Mouse (Mus musculus) kidney, postnatal 0 days (tissue): ENCODE data around the gene Fbxo41. TPM values are rescaled to one million over a fixed set of nuclear protein-coding genes. Genes with fewer than 3 reads are reported as not detected.

Source experiments
- ATAC-seq: fragments of 200-750 bp; cut with Nextera tagmentation; replicated peaks from 2 replicates; pipeline ENCODE4 v1.8.0; 2017; ENCODE audit warnings: low read depth, moderate number of reproducible peaks, moderate TSS enrichment, moderate library complexity; ENCODE audit not compliant: low FRiP score
- DNase-seq: peaks from one replicate; pipeline ENCODE4 v3.0.0-alpha.2; 2016; ENCODE audit warnings: low spot score
- H3K27ac ChIP-seq: fragments of 300-500 bp; sonication (generic); 2 replicates; pipeline ENCODE4 v1.5.1; 2014; ENCODE audit warnings: mild to moderate bottlenecking
- H3K27me3 ChIP-seq: fragments of 300-500 bp; sonication (generic); 2 replicates; pipeline ENCODE4 v1.6.1; 2014; ENCODE audit warnings: low read length, mixed read lengths; ENCODE audit not compliant: insufficient read depth
- H3K36me3 ChIP-seq: fragments of 300-500 bp; sonication (generic); 2 replicates; pipeline ENCODE4 v1.6.1; 2014; ENCODE audit warnings: low read length, mixed read lengths; ENCODE audit not compliant: insufficient read depth
- H3K4me1 ChIP-seq: fragments of 300-500 bp; sonication (generic); replicated peaks from 2 replicates; pipeline ENCODE4 v1.6.1; 2014; ENCODE audit warnings: antibody characterized with exemption, low read length, mixed read lengths; ENCODE audit not compliant: insufficient read depth
- H3K4me2 ChIP-seq: fragments of 300-500 bp; sonication (generic); 2 replicates; pipeline ENCODE4 v1.6.1; 2014; ENCODE audit warnings: mild to moderate bottlenecking, low read length, moderate library complexity, mixed read lengths
- H3K4me3 ChIP-seq: fragments of 300-500 bp; sonication (generic); replicated peaks from 2 replicates; pipeline ENCODE4 v1.5.1; 2014; ENCODE audit warnings: low read depth, low read length
- H3K9ac ChIP-seq: fragments of 300-500 bp; sonication (generic); 2 replicates; pipeline ENCODE4 v1.6.1; 2014; ENCODE audit warnings: low read depth, low read length
- H3K9me3 ChIP-seq: fragments of 300-500 bp; sonication (generic); replicated peaks from 2 replicates; pipeline ENCODE4 v1.6.1; 2016; ENCODE audit warnings: low read length, inconsistent platforms, mixed read lengths
- CTCF ChIP-seq: IDR thresholded peaks from 2 replicates; pipeline ENCODE4 v1.5.1; 2016; ENCODE audit warnings: antibody characterized with exemption, low read depth, mild to moderate bottlenecking, moderate library complexity
- whole genome bisulfite sequencing: fragments of 180-500 bp; shearing (Covaris S2); extraction: QIAGEN DNeasy Blood & Tissue Kit; methylation state at CpG from one replicate; pipeline ENCODE4 v1.1.7; 2014; 5-methylcytosine and 5-hydroxymethylcytosine counted together
- polyA plus RNA-seq: library from polyadenylated mRNA; unstranded; fragments of >200 nt; fragmentation: Nextera tagmentation; extraction: Ambion mirVana; gene quantifications from 2 replicates; pipeline ENCODE4 v1.2.1, GENCODE M21; 2015

The Fbxo41 gene
- polyA plus RNA-seq, 1 experiment from 2014 or later: 0.04 TPM

- WGBS: 3% methylated on average over 92 of the region's 92 CpGs
- Histone ChIP-seq H3K4me2 (peak overlapping the region; percentile 49), H3K36me3 (no peaks in the 10 kb centered on the region), H3K9me3 (no peaks in the 10 kb centered on the region), H3K4me1 (no peaks in the 10 kb centered on the region), H3K27ac (no peak overlapping the region), H3K4me3 (peak overlapping the region; percentile 29), H3K9ac (no peak overlapping the region), H3K27me3 (peaks cover 31% of the 10 kb centered on the region)
- no peak for DNase-seq
- TF ChIP-seq CTCF: no peak
- no peak for ATAC-seq
Measured at GRCm38 (mm10) chr6:85483843-85484721, 18.7 kb downstream of the Fbxo41 start.

GRCm38 (mm10) chr6:85480685-85481084, 22.1 kb downstream of the Fbxo41 start:
- H3K27ac ChIP-seq: no peak overlapping the region

GRCm38 (mm10) chr6:85479979-85480378, 22.8 kb downstream of the Fbxo41 start:
- H3K36me3 ChIP-seq: no peaks in the 10 kb centered on the region
- no peak for TF ChIP-seq CTCF
- no peaks in the 10 kb centered on the region for H3K9me3 ChIP-seq
- H3K4me2 ChIP-seq: no peak overlapping the region
- H3K4me3 ChIP-seq: no peak overlapping the region
- H3K9ac ChIP-seq: no peak overlapping the region
- peaks cover 16% of the 10 kb centered on the region for H3K27me3 ChIP-seq
- H3K27ac ChIP-seq: no peak overlapping the region
- no peak for ATAC-seq
- WGBS: 89% methylated on average over 5 of the region's 5 CpGs
- no peak for DNase-seq
- H3K4me1 ChIP-seq: no peaks in the 10 kb centered on the region

More at GRCm38 (mm10) chr6:85480685-85481084, 22.1 kb downstream of the Fbxo41 start:
- Histone ChIP-seq H3K9ac (no peak overlapping the region), H3K36me3 (no peaks in the 10 kb centered on the region), H3K27me3 (peaks cover 23% of the 10 kb centered on the region), H3K9me3 (no peaks in the 10 kb centered on the region), H3K4me1 (no peaks in the 10 kb centered on the region), H3K4me2 (no peak overlapping the region), H3K4me3 (no peak overlapping the region)
- ATAC-seq: peak; percentile 51; the same call in 1 of the 2 replicates
- whole genome bisulfite sequencing: 25% methylated on average over 16 of the region's 16 CpGs
- no peak for TF ChIP-seq CTCF
- DNase-seq: peak; percentile 65

- no peaks in the 10 kb centered on the region for H3K36me3 ChIP-seq
- peaks cover under 1% of the 10 kb centered on the region; the same call in 1 of the 2 replicates for H3K27me3 ChIP-seq
- H3K4me2 ChIP-seq: no peak overlapping the region
- H3K9me3 ChIP-seq: no peaks in the 10 kb centered on the region
- no peak for ATAC-seq
- no peak for TF ChIP-seq CTCF
- H3K4me1 ChIP-seq: no peaks in the 10 kb centered on the region
- no peak overlapping the region for H3K4me3 ChIP-seq
- DNase-seq: no peak
- no peak overlapping the region for H3K9ac ChIP-seq
- 47% methylated on average over 14 of the region's 14 CpGs for WGBS
- H3K27ac ChIP-seq: no peak overlapping the region
Measured at GRCm38 (mm10) chr6:85478416-85478815, 24.4 kb downstream of the Fbxo41 start.

- DNase-seq (peak; percentile 40), ATAC-seq (peak; percentile 52)
- no peaks in the 10 kb centered on the region for H3K9me3 ChIP-seq
Measured at GRCm38 (mm10) chr6:85477366-85477917, 25.4 kb downstream of the Fbxo41 start.

GRCm38 (mm10) chr6:85475581-85475980, 27.2 kb downstream of the Fbxo41 start:
- DNase-seq (no peak), ATAC-seq (no peak)
- Histone ChIP-seq H3K27ac (no peak overlapping the region), H3K4me2 (no peak overlapping the region), H3K4me3 (no peak overlapping the region), H3K36me3 (no peaks in the 10 kb centered on the region), H3K9me3 (no peaks in the 10 kb centered on the region), H3K9ac (no peak overlapping the region), H3K4me1 (no peaks in the 10 kb centered on the region), H3K27me3 (no peaks in the 10 kb centered on the region)
- TF ChIP-seq CTCF: no peak
- 91% methylated on average over 3 of the region's 3 CpGs for WGBS

More at GRCm38 (mm10) chr6:85477366-85477917, 25.4 kb downstream of the Fbxo41 start:
- TF ChIP-seq CTCF: peak; percentile 63
- Histone ChIP-seq H3K9ac (no peak overlapping the region), H3K27ac (no peak overlapping the region), H3K4me3 (no peak overlapping the region), H3K36me3 (no peaks in the 10 kb centered on the region), H3K4me1 (no peaks in the 10 kb centered on the region), H3K27me3 (no peaks in the 10 kb centered on the region), H3K4me2 (no peak overlapping the region)
- WGBS: 40% methylated on average over 10 of the region's 10 CpGs
